Mouse (Mus musculus): Measurements from ENCODE around the gene Scnn1a. TPM values are rescaled to one million over a fixed set of nuclear protein-coding genes. Genes with fewer than 3 reads are reported as not detected.

Scnn1a gene
- total and polyA plus RNA-seq, 2 experiments from 2014 or later: 0.46 TPM

DNA sequence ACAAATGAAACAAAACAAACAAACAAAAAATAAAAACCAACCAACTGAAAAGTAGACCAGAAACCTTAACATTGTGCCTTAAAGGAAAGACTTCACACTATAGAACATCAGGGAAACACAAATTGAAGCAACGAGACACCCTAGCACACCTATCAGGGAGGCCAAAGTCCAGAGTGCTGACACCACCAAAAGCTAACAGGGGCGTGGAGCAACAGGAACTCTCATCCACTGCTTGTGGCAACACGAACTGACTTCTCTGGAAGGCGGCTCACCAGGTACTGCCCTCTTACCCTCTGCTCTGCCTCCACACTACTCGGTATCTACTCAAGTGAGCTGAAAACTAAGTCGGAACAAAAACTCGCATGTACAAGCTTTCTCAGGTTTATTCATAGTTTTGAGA, 28.2 kb upstream of the Scnn1a start:
- no peak overlapping the region for H3K9ac ChIP-seq (replicated peaks; ENCODE audit: low read depth, low read length)
- DNase-seq (ENCODE audit: low spot score) (no peak), ATAC-seq (ENCODE audit: insufficient read depth, low read depth) (no peak)
- no peaks in the 10 kb centered on the region for H3K36me3 ChIP-seq (replicated peaks; ENCODE audit: control insufficient read depth, insufficient read depth, low read length)
- H3K27me3 ChIP-seq (ENCODE audit: control insufficient read depth, insufficient read depth, low read length): 0 out of 2 replicates have a peak, but pooled peaks cover 3% of the 10 kb centered on the region
- WGBS: 85% methylated on average over 7 of the region's 7 CpGs
- H3K4me2 ChIP-seq (ENCODE audit: low read depth, low read length): no peak overlapping the region
- H3K27ac ChIP-seq (ENCODE audit: low read depth): no peak overlapping the region
- no peaks in the 10 kb centered on the region for H3K9me3 ChIP-seq (replicated peaks; ENCODE audit: control insufficient read depth, low read length)
- H3K4me3 ChIP-seq (ENCODE audit: low read depth, low read length): no peak overlapping the region
- no peaks in the 10 kb centered on the region for H3K4me1 ChIP-seq (ENCODE audit: control insufficient read depth, insufficient read depth)
- no peak for TF ChIP-seq EP300 (IDR thresholded peaks at IDR 0.05; ENCODE audit: low read depth)
- TF ChIP-seq CTCF (IDR thresholded peaks at IDR 0.05; ENCODE audit: low read depth): no peak

DNA sequence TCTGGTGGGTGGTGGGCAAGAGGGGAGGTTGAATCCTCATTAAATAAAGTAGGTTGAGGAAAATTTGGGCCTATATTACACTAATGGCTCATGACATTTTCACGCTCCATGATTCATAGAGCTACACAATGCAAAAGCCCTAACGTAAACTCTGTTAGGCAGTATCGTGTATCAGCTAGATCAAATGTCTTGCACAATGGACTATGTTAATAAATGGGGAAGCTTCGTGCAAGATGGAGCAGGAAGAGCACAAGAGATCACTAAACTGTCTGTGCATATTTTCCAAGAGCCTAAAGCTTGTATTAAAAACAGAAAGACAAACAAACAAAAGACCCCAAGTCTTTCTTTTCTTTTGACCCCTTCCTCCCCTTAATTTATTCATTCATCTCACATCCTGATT, 26.4 kb upstream of the Scnn1a start:
- no peak overlapping the region for H3K4me3 ChIP-seq (ENCODE audit: low read depth, low read length)
- no peaks in the 10 kb centered on the region for H3K36me3 ChIP-seq (replicated peaks; ENCODE audit: control insufficient read depth, insufficient read depth, low read length)
- WGBS: 80% methylated on average over 4 of the region's 4 CpGs
- DNase-seq (ENCODE audit: low spot score) (no peak), ATAC-seq (ENCODE audit: insufficient read depth, low read depth) (no peak)
- no peak overlapping the region for H3K27ac ChIP-seq (ENCODE audit: low read depth)
- TF ChIP-seq EP300 (IDR thresholded peaks at IDR 0.05; ENCODE audit: low read depth) (no peak), CTCF (IDR thresholded peaks at IDR 0.05; ENCODE audit: low read depth) (no peak)
- no peak overlapping the region for H3K9ac ChIP-seq (replicated peaks; ENCODE audit: low read depth, low read length)
- H3K4me2 ChIP-seq (ENCODE audit: low read depth, low read length): no peak overlapping the region
- 0 out of 2 replicates have a peak, but pooled peaks cover 3% of the 10 kb centered on the region for H3K27me3 ChIP-seq (ENCODE audit: control insufficient read depth, insufficient read depth, low read length)
- no peaks in the 10 kb centered on the region for H3K9me3 ChIP-seq (replicated peaks; ENCODE audit: control insufficient read depth, low read length)
- H3K4me1 ChIP-seq (ENCODE audit: control insufficient read depth, insufficient read depth): no peaks in the 10 kb centered on the region

DNA sequence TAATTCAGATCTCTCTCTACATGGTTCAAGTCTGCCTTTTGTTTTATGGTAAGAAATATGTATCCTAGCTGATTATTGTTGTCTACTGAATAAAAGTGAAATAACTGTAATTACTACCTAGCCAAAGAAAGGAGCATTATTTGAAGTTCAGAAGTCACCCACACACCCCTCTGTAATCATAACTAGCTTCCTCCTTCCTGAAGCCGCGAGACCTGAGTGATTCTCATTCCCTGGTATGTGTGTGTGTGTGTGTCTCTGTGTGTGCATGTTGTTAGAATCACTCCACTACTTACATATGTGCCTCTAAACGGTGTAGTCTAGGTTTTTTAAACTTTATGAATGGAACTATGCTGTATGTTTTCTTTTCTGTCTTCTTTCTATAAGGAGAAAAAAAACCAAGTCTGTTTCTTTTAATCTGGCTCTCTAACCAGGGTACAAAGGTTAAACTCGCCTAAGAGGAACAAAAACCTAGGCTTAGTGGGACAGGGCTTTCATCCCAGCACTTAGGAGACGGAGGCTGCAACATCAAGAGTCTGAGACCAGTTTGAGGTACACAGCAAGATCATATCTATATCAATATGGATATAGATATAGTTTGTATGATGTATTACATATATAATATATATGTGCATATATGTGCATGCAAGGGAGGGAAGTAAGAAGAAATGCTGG, 23.2 kb upstream of the Scnn1a start:
- no peaks in the 10 kb centered on the region for H3K4me1 ChIP-seq (ENCODE audit: control insufficient read depth, insufficient read depth)
- H3K27ac ChIP-seq (ENCODE audit: low read depth): no peak overlapping the region
- no peak overlapping the region for H3K4me3 ChIP-seq (ENCODE audit: low read depth, low read length)
- H3K4me2 ChIP-seq (ENCODE audit: low read depth, low read length): no peak overlapping the region
- ATAC-seq (ENCODE audit: insufficient read depth, low read depth) (no peak), DNase-seq (ENCODE audit: low spot score) (no peak)
- no peaks in the 10 kb centered on the region for H3K36me3 ChIP-seq (replicated peaks; ENCODE audit: control insufficient read depth, insufficient read depth, low read length)
- no peak overlapping the region for H3K9ac ChIP-seq (replicated peaks; ENCODE audit: low read depth, low read length)
- H3K9me3 ChIP-seq (replicated peaks; ENCODE audit: control insufficient read depth, low read length): no peaks in the 10 kb centered on the region
- 0 out of 2 replicates have a peak, but pooled peaks cover 3% of the 10 kb centered on the region for H3K27me3 ChIP-seq (ENCODE audit: control insufficient read depth, insufficient read depth, low read length)
- WGBS: 66% methylated on average over 5 of the region's 5 CpGs
- no peak for TF ChIP-seq CTCF (IDR thresholded peaks at IDR 0.05; ENCODE audit: low read depth)
- no peak for TF ChIP-seq EP300 (IDR thresholded peaks at IDR 0.05; ENCODE audit: low read depth)

DNA sequence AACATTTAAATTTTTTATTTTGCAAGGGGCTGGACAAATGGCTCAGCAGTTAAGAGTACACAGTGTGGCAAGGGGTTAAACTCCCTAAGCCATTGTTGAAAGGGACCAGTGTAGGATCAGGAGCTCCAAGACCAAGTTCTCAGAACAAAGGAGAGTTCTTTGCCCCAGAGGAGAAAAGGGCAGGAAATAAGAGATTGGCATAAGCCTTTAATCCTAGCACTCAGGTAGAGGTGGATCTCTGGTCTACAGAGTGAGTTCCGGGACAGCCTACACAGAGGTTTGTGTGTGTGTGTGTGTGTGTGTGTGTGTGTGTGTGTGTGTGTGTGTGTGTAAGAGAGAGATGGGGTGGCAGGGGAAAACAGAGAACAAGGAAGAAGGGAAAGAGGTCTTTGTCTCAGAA, 19.5 kb upstream of the Scnn1a start:
- Histone ChIP-seq H3K4me2 (ENCODE audit: low read depth, low read length) (no peak overlapping the region), H3K4me3 (ENCODE audit: low read depth, low read length) (no peak overlapping the region), H3K27ac (ENCODE audit: low read depth) (no peak overlapping the region), H3K9me3 (replicated peaks; ENCODE audit: control insufficient read depth, low read length) (no peaks in the 10 kb centered on the region), H3K9ac (replicated peaks; ENCODE audit: low read depth, low read length) (no peak overlapping the region), H3K27me3 (ENCODE audit: control insufficient read depth, insufficient read depth, low read length) (no peaks in the 10 kb centered on the region), H3K4me1 (ENCODE audit: control insufficient read depth, insufficient read depth) (no peaks in the 10 kb centered on the region), H3K36me3 (replicated peaks; ENCODE audit: control insufficient read depth, insufficient read depth, low read length) (no peaks in the 10 kb centered on the region)
- TF ChIP-seq CTCF (IDR thresholded peaks at IDR 0.05; ENCODE audit: low read depth) (no peak), EP300 (IDR thresholded peaks at IDR 0.05; ENCODE audit: low read depth) (no peak)
- ATAC-seq (ENCODE audit: insufficient read depth, low read depth) (no peak), DNase-seq (ENCODE audit: low spot score) (no peak)
- WGBS: 89% methylated on average over 1 of the region's 1 CpGs

- Histone ChIP-seq H3K4me2 (ENCODE audit: low read depth, low read length) (no peak overlapping the region), H3K27me3 (ENCODE audit: control insufficient read depth, insufficient read depth, low read length) (no peaks in the 10 kb centered on the region), H3K36me3 (replicated peaks; ENCODE audit: control insufficient read depth, insufficient read depth, low read length) (peaks cover 13% of the 10 kb centered on the region), H3K9ac (replicated peaks; ENCODE audit: low read depth, low read length) (no peak overlapping the region), H3K4me3 (ENCODE audit: low read depth, low read length) (no peak overlapping the region), H3K27ac (ENCODE audit: low read depth) (peak overlapping the region; percentile 51), H3K9me3 (replicated peaks; ENCODE audit: control insufficient read depth, low read length) (no peaks in the 10 kb centered on the region), H3K4me1 (ENCODE audit: control insufficient read depth, insufficient read depth) (no peaks in the 10 kb centered on the region)
- ATAC-seq (ENCODE audit: insufficient read depth, low read depth): no peak
- TF ChIP-seq CTCF (IDR thresholded peaks at IDR 0.05; ENCODE audit: low read depth) (no peak), EP300 (IDR thresholded peaks at IDR 0.05; ENCODE audit: low read depth) (no peak)
- WGBS: 67% methylated on average over 24 of the region's 24 CpGs
- no peak for DNase-seq (ENCODE audit: low spot score)
Measured at GRCm38 (mm10) chr6:125302231-125302982, 18.1 kb upstream of the Scnn1a start.

All from heart, postnatal 0 days (tissue).